8 mouse cellular contexts compared by ENCODE assay signal in the genomic region with DNA sequence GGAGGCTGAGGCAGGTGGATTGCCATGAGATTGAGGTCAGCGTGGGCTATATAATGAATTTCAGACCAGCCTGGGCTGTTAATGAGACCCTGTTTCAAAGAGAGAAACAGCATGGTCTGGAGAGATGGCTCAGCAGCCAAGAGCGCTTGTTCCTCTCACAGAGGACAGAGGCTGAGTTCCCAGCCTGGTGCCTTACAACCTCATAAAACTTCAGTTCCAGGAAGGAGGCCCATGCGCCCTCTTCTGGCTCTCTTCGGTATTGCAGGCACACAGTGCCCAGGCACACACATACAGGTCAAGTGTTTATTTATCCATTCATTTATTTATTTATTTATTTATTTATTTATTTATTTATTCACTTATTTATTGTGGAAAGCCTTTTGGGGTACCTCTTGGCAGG. TPM values are rescaled to one million over a fixed set of nuclear protein-coding genes. Genes with fewer than 3 reads are reported as not detected.
A peak's percentile ranks its signal among the peaks of the same experiment; 100 is the strongest.
DNase-seq lines count a peak whose midpoint lies in the region; ATAC-seq and TF ChIP-seq lines count a peak whose summit lies in the region.

No protein-coding gene starts in this region.

- DNase-seq in right cerebral cortex, postnatal 4 days = peak; percentile 64
- DNase-seq in right cerebral cortex, adult 18-20 months = no peak
- peak; percentile 84 for DNase-seq in brain, adult 2 months (ENCODE audit: low read depth, low spot score)
- DNase-seq in forebrain, embryonic 11.5 days (ENCODE audit: low spot score) = peak; percentile 90
- DNase-seq in hindbrain, postnatal 0 days (ENCODE audit: low spot score) = peak; percentile 66
- DNase-seq in limb, embryonic 14.5 days (ENCODE audit: low spot score) = peak; percentile 71
- peak; percentile 84 for DNase-seq in neural tube, embryonic 11.5 days (ENCODE audit: low spot score)
- no peak for DNase-seq in urinary bladder, postnatal 10 days (ENCODE audit: low spot score)

- TF ChIP-seq CTCF in hindbrain, postnatal 0 days (IDR thresholded peaks at IDR 0.05; ENCODE audit: low read depth) = peak; percentile 82

- no peak overlapping the region for H3K9ac ChIP-seq in forebrain, embryonic 11.5 days (ENCODE audit: low read length)
- no peak overlapping the region for H3K9ac ChIP-seq in hindbrain, postnatal 0 days (replicated peaks; ENCODE audit: low read length)
- no peak overlapping the region for H3K9ac ChIP-seq in limb, embryonic 14.5 days (ENCODE audit: low read depth, low read length, severe bottlenecking)
- no peak overlapping the region for H3K9ac ChIP-seq in neural tube, embryonic 11.5 days (ENCODE audit: low read length)

- H3K27me3 ChIP-seq in forebrain, embryonic 11.5 days (ENCODE audit: control insufficient read depth, insufficient read depth, low read length) = no peaks in the 10 kb centered on the region
- no peaks in the 10 kb centered on the region for H3K27me3 ChIP-seq in hindbrain, postnatal 0 days (ENCODE audit: insufficient read depth, low read length)
- no peaks in the 10 kb centered on the region for H3K27me3 ChIP-seq in limb, embryonic 14.5 days (ENCODE audit: control insufficient read depth, insufficient read depth, low read length)
- H3K27me3 ChIP-seq in neural tube, embryonic 11.5 days (ENCODE audit: control insufficient read depth, insufficient read depth, low read length) = no peaks in the 10 kb centered on the region

- no peaks in the 10 kb centered on the region for H3K4me1 ChIP-seq in forebrain, embryonic 11.5 days (replicated peaks; ENCODE audit: control insufficient read depth, insufficient read depth, low read length)
- no peaks in the 10 kb centered on the region for H3K4me1 ChIP-seq in hindbrain, postnatal 0 days (ENCODE audit: insufficient read depth, low read length)
- no peaks in the 10 kb centered on the region for H3K4me1 ChIP-seq in limb, embryonic 14.5 days (ENCODE audit: control insufficient read depth, insufficient read depth, low read length)
- no peaks in the 10 kb centered on the region for H3K4me1 ChIP-seq in neural tube, embryonic 11.5 days (ENCODE audit: control insufficient read depth, insufficient read depth, low read length)

- 29% methylated on average over 4 of the region's 4 CpGs for WGBS in forebrain, embryonic 11.5 days
- 30% methylated on average over 4 of the region's 4 CpGs for WGBS in hindbrain, postnatal 0 days
- WGBS in limb, embryonic 14.5 days = 30% methylated on average over 4 of the region's 4 CpGs
- WGBS in neural tube, embryonic 11.5 days = 28% methylated on average over 4 of the region's 4 CpGs

- ATAC-seq in forebrain, embryonic 11.5 days (replicated peaks; ENCODE audit: low FRiP score) = peak; percentile 49
- ATAC-seq in hindbrain, postnatal 0 days = peak; percentile 53
- peak; percentile 34; the same call in 1 of the 2 replicates for ATAC-seq in limb, embryonic 14.5 days (ENCODE audit: low FRiP score, low read depth)
- peak; percentile 23; the same call in 1 of the 2 replicates for ATAC-seq in neural tube, embryonic 11.5 days (ENCODE audit: insufficient read depth, low FRiP score, low TSS enrichment)

- no peaks in the 10 kb centered on the region for H3K36me3 ChIP-seq in forebrain, embryonic 11.5 days (ENCODE audit: control insufficient read depth, insufficient read depth, low read length)
- no peaks in the 10 kb centered on the region for H3K36me3 ChIP-seq in hindbrain, postnatal 0 days (ENCODE audit: insufficient read depth, low read length)
- H3K36me3 ChIP-seq in limb, embryonic 14.5 days (ENCODE audit: control insufficient read depth, insufficient read depth, low read length) = no peaks in the 10 kb centered on the region
- no peaks in the 10 kb centered on the region for H3K36me3 ChIP-seq in neural tube, embryonic 11.5 days (ENCODE audit: control insufficient read depth, insufficient read depth, low read length)

- no peak overlapping the region for H3K4me2 ChIP-seq in forebrain, embryonic 11.5 days (ENCODE audit: low read depth, low read length, severe bottlenecking)
- H3K4me2 ChIP-seq in hindbrain, postnatal 0 days (ENCODE audit: low read depth, low read length) = no peak overlapping the region
- H3K4me2 ChIP-seq in limb, embryonic 14.5 days (replicated peaks; ENCODE audit: low read depth, low read length, severe bottlenecking) = no peak overlapping the region
- H3K4me2 ChIP-seq in neural tube, embryonic 11.5 days (ENCODE audit: low read depth) = no peak overlapping the region

- H3K9me3 ChIP-seq in forebrain, embryonic 11.5 days (ENCODE audit: control insufficient read depth, low read length) = no peaks in the 10 kb centered on the region
- no peaks in the 10 kb centered on the region for H3K9me3 ChIP-seq in hindbrain, postnatal 0 days (ENCODE audit: low read length)
- no peaks in the 10 kb centered on the region for H3K9me3 ChIP-seq in limb, embryonic 14.5 days (ENCODE audit: control insufficient read depth, low read length)
- no peaks in the 10 kb centered on the region for H3K9me3 ChIP-seq in neural tube, embryonic 11.5 days (ENCODE audit: control insufficient read depth, low read length)

- H3K4me3 ChIP-seq in forebrain, embryonic 11.5 days (ENCODE audit: low read depth, low read length) = no peak overlapping the region
- H3K4me3 ChIP-seq in hindbrain, postnatal 0 days (ENCODE audit: low read length) = no peak overlapping the region
- H3K4me3 ChIP-seq in limb, embryonic 14.5 days (replicated peaks; ENCODE audit: low read length) = no peak overlapping the region
- no peak overlapping the region for H3K4me3 ChIP-seq in neural tube, embryonic 11.5 days (ENCODE audit: low read depth, low read length)

- H3K27ac ChIP-seq in forebrain, embryonic 11.5 days (ENCODE audit: low read depth, low read length) = no peak overlapping the region
- H3K27ac ChIP-seq in hindbrain, postnatal 0 days = no peak overlapping the region
- no peak overlapping the region for H3K27ac ChIP-seq in limb, embryonic 14.5 days (replicated peaks; ENCODE audit: low read depth, low read length)
- H3K27ac ChIP-seq in neural tube, embryonic 11.5 days (ENCODE audit: low read depth, low read length) = no peak overlapping the region

- TF ChIP-seq POLR2A in limb, embryonic 14.5 days (IDR thresholded peaks at IDR 0.05; ENCODE audit: borderline replicate concordance, extremely low read depth, insufficient read depth, insufficient read length) = no peak

RNA-seq across cellular contexts. Expression of gene Tead4, which starts 7.7 kb away (rescaled TPM):
- 1.1 TPM in 2 replicates for polyA plus RNA-seq in forebrain, embryonic 11.5 days (2014; fragmentation: Nextera tagmentation; extraction: Ambion mirVana)
- total RNA-seq in hindbrain, postnatal 0 days (2014; rRNA removed) = 0.84 and 0.97 TPM in 2 replicates
- 0.45 and 0.77 TPM in 2 replicates for polyA plus RNA-seq in hindbrain, postnatal 0 days (2015; fragmentation: Nextera tagmentation; extraction: Ambion mirVana)
- polyA plus RNA-seq in limb, embryonic 14.5 days (2012; rRNA removed) = 4.6 and 5.3 TPM in 2 replicates
- 3.7 and 5.8 TPM in 2 replicates for polyA plus RNA-seq in limb, embryonic 14.5 days (2014; fragmentation: Nextera tagmentation; extraction: Ambion mirVana)
- 1.9 TPM in 2 replicates for polyA plus RNA-seq in neural tube, embryonic 11.5 days (2014; fragmentation: Nextera tagmentation; extraction: Ambion mirVana)

RNA-seq across cellular contexts. Expression of gene Tulp3, which starts 47.3 kb away (rescaled TPM):
- 17.7 and 23.7 TPM in 2 replicates for polyA plus RNA-seq in forebrain, embryonic 11.5 days (2014; fragmentation: Nextera tagmentation; extraction: Ambion mirVana)
- 12.8 and 16.4 TPM in 2 replicates for total RNA-seq in hindbrain, postnatal 0 days (2014; rRNA removed)
- polyA plus RNA-seq in hindbrain, postnatal 0 days (2015; fragmentation: Nextera tagmentation; extraction: Ambion mirVana) = 15.8 and 17.5 TPM in 2 replicates
- polyA plus RNA-seq in limb, embryonic 14.5 days (2012; rRNA removed) = 49.0 and 56.1 TPM in 2 replicates
- polyA plus RNA-seq in limb, embryonic 14.5 days (2014; fragmentation: Nextera tagmentation; extraction: Ambion mirVana) = 20.3 and 24.8 TPM in 2 replicates
- polyA plus RNA-seq in neural tube, embryonic 11.5 days (2014; fragmentation: Nextera tagmentation; extraction: Ambion mirVana) = 17.4 and 18.6 TPM in 2 replicates

RNA-seq across cellular contexts. Expression of gene Rhno1, which starts 54.4 kb away (rescaled TPM):
- polyA plus RNA-seq in forebrain, embryonic 11.5 days (2014; fragmentation: Nextera tagmentation; extraction: Ambion mirVana) = 197 and 205 TPM in 2 replicates
- total RNA-seq in hindbrain, postnatal 0 days (2014; rRNA removed) = 22.8 and 23.1 TPM in 2 replicates
- 53.9 and 55.2 TPM in 2 replicates for polyA plus RNA-seq in hindbrain, postnatal 0 days (2015; fragmentation: Nextera tagmentation; extraction: Ambion mirVana)
- 58.8 and 61.3 TPM in 2 replicates for polyA plus RNA-seq in limb, embryonic 14.5 days (2012; rRNA removed)
- polyA plus RNA-seq in limb, embryonic 14.5 days (2014; fragmentation: Nextera tagmentation; extraction: Ambion mirVana) = 127 and 138 TPM in 2 replicates
- 166 and 175 TPM in 2 replicates for polyA plus RNA-seq in neural tube, embryonic 11.5 days (2014; fragmentation: Nextera tagmentation; extraction: Ambion mirVana)

RNA-seq across cellular contexts. Expression of gene Foxm1, which starts 54.5 kb away (rescaled TPM):
- polyA plus RNA-seq in forebrain, embryonic 11.5 days (2014; fragmentation: Nextera tagmentation; extraction: Ambion mirVana) = 89.6 and 91.9 TPM in 2 replicates
- 9.7 and 14.4 TPM in 2 replicates for total RNA-seq in hindbrain, postnatal 0 days (2014; rRNA removed)
- polyA plus RNA-seq in hindbrain, postnatal 0 days (2015; fragmentation: Nextera tagmentation; extraction: Ambion mirVana) = 7.2 and 7.5 TPM in 2 replicates
- 81.2 and 93.9 TPM in 2 replicates for polyA plus RNA-seq in limb, embryonic 14.5 days (2012; rRNA removed)
- polyA plus RNA-seq in limb, embryonic 14.5 days (2014; fragmentation: Nextera tagmentation; extraction: Ambion mirVana) = 30.9 and 33.1 TPM in 2 replicates
- polyA plus RNA-seq in neural tube, embryonic 11.5 days (2014; fragmentation: Nextera tagmentation; extraction: Ambion mirVana) = 52.1 and 54.7 TPM in 2 replicates

Comparison
In these comparisons a context has a peak if more than half of its experiments do, and no peak if none do; other contexts are left out.
1. DNase-seq: peak in right cerebral cortex, postnatal 4 days (single experiment), brain, adult 2 months (single experiment), forebrain, embryonic 11.5 days (single experiment), hindbrain, postnatal 0 days (single experiment), limb, embryonic 14.5 days (single experiment) and neural tube, embryonic 11.5 days (single experiment); none in right cerebral cortex, adult 18-20 months (single experiment) and urinary bladder, postnatal 10 days (single experiment).
2. Peak in every context shown above with its lines, with median percentiles within 50 percentile points of each other: ATAC-seq.